Mouse (Mus musculus) olfactory bulb, adult 2 months (tissue): ENCODE measurements around the gene Scyl1. TPM values are rescaled to one million over a fixed set of nuclear protein-coding genes. Genes with fewer than 3 reads are reported as not detected.

Experiments used
- H3K27ac ChIP-seq: fragments of 200-500 bp; 2 replicates; pipeline ENCODE4 v1.5.1; 2012; ENCODE audit warnings: low read depth, low read length; ENCODE audit not compliant: insufficient read depth
- H3K4me1 ChIP-seq: fragments of 200-500 bp; 2 replicates; pipeline ENCODE4 v1.6.1; 2012; ENCODE audit warnings: low read length; ENCODE audit not compliant: control insufficient read depth, insufficient read depth
- H3K4me3 ChIP-seq: fragments of 200-500 bp; 2 replicates; pipeline ENCODE4 v1.5.1; 2012; ENCODE audit warnings: mild to moderate bottlenecking, low read depth, low read length, moderate library complexity; ENCODE audit not compliant: insufficient read depth
- CTCF ChIP-seq: fragments of 200-500 bp; IDR thresholded peaks from 2 replicates; pipeline ENCODE4 v1.5.1; 2012; ENCODE audit warnings: low read depth, mild to moderate bottlenecking, low read length, moderate library complexity; ENCODE audit not compliant: insufficient read depth
- POLR2A ChIP-seq: fragments of 200-500 bp; IDR thresholded peaks from 2 replicates; pipeline ENCODE4 v1.6.1; 2012; ENCODE audit warnings: mild to moderate bottlenecking, low read depth, low read length, moderate library complexity; ENCODE audit not compliant: insufficient read depth
- WGBS: fragments of 180-500 bp; shearing (Covaris S2); methylation state at CpG from one replicate; pipeline ENCODE4 v1.1.7; 2018; 5-methylcytosine and 5-hydroxymethylcytosine counted together
- polyA plus RNA-seq: library from polyadenylated mRNA; stranded (reverse); fragments of >200 nt; gene quantifications from 2 replicates; pipeline ENCODE4 v1.2.4, GENCODE M21; 2012; ENCODE audit warnings: low replicate concordance; ENCODE audit not compliant: missing spikeins, insufficient read depth, insufficient read length

Gene Scyl1
- polyA plus RNA-seq, 1 experiment: not detected

DNA sequence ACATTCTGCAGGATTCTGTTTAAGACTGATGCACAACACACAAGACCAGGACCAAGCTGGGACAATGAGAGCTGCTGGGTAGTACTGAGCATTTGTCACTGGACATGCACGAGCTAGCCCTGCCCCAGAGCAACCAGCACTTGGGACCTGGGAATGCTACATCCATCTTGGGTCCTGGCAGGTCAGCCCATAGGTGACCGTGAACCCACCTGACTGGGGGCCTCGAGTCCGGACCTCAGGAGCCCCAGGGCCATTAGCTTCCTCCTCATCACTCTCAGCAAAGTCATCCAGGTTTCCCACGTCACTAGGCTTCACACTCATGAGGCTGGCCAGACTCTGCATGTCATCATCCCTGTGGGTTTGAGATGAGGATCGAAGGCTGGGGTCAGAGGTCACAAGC, 50.0 kb downstream of the Scyl1 start:
- H3K4me1 ChIP-seq: peaks cover 15% of the 10 kb centered on the region
- TF ChIP-seq POLR2A (no peak), CTCF (no peak)
- no peak overlapping the region for H3K27ac ChIP-seq
- 92% methylated on average over 6 of the region's 6 CpGs for WGBS
- H3K4me3 ChIP-seq: no peak overlapping the region

GRCm38 (mm10) chr19:5716955-5717354, 54.3 kb downstream of the Scyl1 start:
- H3K4me1 ChIP-seq: peaks cover 24% of the 10 kb centered on the region
- no peak overlapping the region for H3K27ac ChIP-seq
- H3K4me3 ChIP-seq: no peak overlapping the region
- TF ChIP-seq CTCF: no peak
- no peak for TF ChIP-seq POLR2A
- 47% methylated on average over 10 of the region's 10 CpGs for WGBS

DNA sequence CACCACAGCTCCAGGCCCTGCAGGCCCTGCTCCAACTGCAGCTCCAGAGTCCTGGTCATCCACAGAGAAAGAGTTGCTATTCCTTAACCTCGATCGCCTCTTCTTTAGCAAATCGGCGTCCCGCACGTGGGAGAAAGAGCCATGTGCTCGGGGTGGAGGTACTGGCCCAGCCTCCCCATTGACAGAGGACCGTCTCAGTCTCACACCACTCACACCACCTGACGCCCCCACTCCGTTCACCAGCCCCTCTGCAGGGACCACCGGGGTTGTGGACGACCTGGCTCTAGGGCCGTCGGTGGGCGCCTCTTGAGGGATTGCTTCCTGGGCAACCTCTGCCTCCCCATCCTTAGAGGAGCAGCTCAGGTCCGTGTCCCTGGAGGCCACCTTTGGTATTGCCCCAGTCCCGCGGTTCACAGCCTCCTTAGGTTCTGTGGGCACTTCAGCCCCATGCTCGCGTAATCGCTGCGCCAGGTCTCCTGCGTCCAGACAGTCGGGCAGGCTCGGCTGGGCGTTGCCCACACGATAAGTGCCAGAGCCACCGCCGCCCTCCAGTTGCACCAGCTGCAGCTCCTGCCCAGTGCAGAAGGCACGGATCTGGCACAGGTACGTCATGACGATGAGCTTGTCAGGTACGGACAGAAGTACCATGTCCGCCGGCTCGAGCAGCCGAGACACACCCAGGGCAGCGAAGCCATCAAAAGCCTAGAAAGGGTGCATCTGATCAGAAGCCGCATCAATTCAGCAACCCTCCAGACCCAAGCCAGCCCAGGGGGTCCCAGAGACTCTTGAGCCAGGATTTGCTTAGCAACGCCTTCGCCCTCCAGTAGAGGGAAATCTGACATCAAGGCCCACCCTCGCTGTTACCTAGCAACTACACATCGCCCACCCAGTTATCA, 55.2 kb downstream of the Scyl1 start:
- 26% methylated on average over 43 of the region's 43 CpGs for WGBS
- H3K4me1 ChIP-seq: peaks cover 24% of the 10 kb centered on the region
- H3K4me3 ChIP-seq: peak overlapping the region; percentile 31
- H3K27ac ChIP-seq: no peak overlapping the region
- TF ChIP-seq POLR2A: no peak
- peak; percentile 50; the same call in 1 of the 2 replicates for TF ChIP-seq CTCF

- Histone ChIP-seq H3K27ac (no peak overlapping the region), H3K4me3 (no peak overlapping the region), H3K4me1 (peaks cover 24% of the 10 kb centered on the region)
- no peak for TF ChIP-seq POLR2A
- 16% methylated on average over 2 of the region's 2 CpGs for WGBS
Measured at GRCm38 (mm10) chr19:5713730-5714129, 57.5 kb downstream of the Scyl1 start.

DNA sequence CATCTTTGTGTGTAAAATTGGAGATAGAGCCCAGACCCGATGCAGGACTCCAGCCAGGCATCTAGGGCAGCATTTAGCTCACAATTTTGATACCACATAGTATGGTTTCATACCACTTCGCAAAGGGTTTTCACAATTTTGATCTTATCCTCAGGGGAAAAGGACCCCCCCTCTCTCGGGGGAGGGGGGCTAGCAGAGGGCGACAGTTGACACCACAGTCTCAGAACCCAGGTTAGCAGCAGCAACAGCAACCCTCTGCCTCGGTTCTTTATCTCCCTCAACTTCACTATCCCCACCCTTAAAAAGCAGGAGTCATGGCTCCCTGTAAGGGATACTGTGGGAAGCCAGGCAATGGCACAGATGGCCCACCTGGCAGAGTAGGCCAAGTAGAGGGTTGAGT, 58.0 kb downstream of the Scyl1 start:
- 73% methylated on average over 5 of the region's 5 CpGs for WGBS
- TF ChIP-seq POLR2A (no peak), CTCF (no peak)
- no peak overlapping the region for H3K4me3 ChIP-seq
- no peak overlapping the region for H3K27ac ChIP-seq
- peaks cover 24% of the 10 kb centered on the region for H3K4me1 ChIP-seq

GRCm38 (mm10) chr19:5711907-5712460, 59.2 kb downstream of the Scyl1 start:
- H3K27ac ChIP-seq: no peak overlapping the region
- 92% methylated on average over 14 of the region's 14 CpGs for WGBS
- TF ChIP-seq CTCF: no peak
- no peak for TF ChIP-seq POLR2A

GRCm38 (mm10) chr19:5711218-5711617, 60.0 kb downstream of the Scyl1 start:
- Histone ChIP-seq H3K4me1 (peaks cover 15% of the 10 kb centered on the region), H3K4me3 (no peak overlapping the region), H3K27ac (no peak overlapping the region)
- 11% methylated on average over 3 of the region's 3 CpGs for WGBS
- TF ChIP-seq CTCF (no peak), POLR2A (no peak)

More at GRCm38 (mm10) chr19:5711907-5712460, 59.2 kb downstream of the Scyl1 start:
- no peak overlapping the region for H3K4me3 ChIP-seq
- peaks cover 20% of the 10 kb centered on the region for H3K4me1 ChIP-seq

GRCm38 (mm10) chr19:5710581-5710980, 60.6 kb downstream of the Scyl1 start:
- Histone ChIP-seq H3K27ac (no peak overlapping the region), H3K4me3 (no peak overlapping the region), H3K4me1 (peaks cover 8% of the 10 kb centered on the region)
- TF ChIP-seq CTCF (no peak), POLR2A (no peak)
- WGBS: 80% methylated on average over 8 of the region's 8 CpGs

DNA sequence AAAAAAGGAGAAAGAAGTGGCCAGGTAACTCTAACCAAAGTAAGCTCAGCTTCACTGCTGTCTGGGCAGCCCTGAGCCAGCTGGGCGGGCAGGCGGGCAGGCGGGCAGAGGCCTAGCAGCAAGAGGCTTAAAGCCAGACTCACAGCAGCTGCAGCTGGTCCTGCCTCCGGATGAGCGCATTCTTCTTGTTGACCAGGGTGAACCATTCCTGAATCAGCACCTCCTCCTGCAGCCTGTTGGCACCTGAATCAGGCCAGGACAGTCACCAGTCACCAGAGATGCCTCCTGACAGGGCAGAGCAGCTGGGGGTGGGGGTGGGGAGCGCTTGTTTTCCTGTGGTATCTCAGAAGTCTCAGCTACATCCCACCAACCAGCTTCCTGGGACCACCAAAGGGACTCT, 61.2 kb downstream of the Scyl1 start:
- no peak overlapping the region for H3K4me3 ChIP-seq
- no peak for TF ChIP-seq CTCF
- TF ChIP-seq POLR2A: no peak
- WGBS: 91% methylated on average over 6 of the region's 6 CpGs

More for the DNA sequence above, 61.2 kb downstream of the Scyl1 start:
- Histone ChIP-seq H3K4me1 (peaks cover 7% of the 10 kb centered on the region), H3K27ac (no peak overlapping the region)

Other genes starting within 250 kb of the Scyl1 start
- not detected in 2 replicates for gene Ovol1, start 210.8 kb downstream of the Scyl1 start, polyA plus RNA-seq
- gene Ap5b1, start 203.4 kb downstream of the Scyl1 start, polyA plus RNA-seq: not detected in 2 replicates
- not detected in 2 replicates for gene Rnaseh2c, start 169.5 kb downstream of the Scyl1 start, polyA plus RNA-seq
- gene Kat5, start 161.2 kb downstream of the Scyl1 start, polyA plus RNA-seq: not detected in 2 replicates
- gene Rela, start 133.9 kb downstream of the Scyl1 start, polyA plus RNA-seq: not detected in 2 replicates
- gene Sipa1, start 107.7 kb downstream of the Scyl1 start, polyA plus RNA-seq: not detected in 2 replicates
- not detected in 2 replicates for gene Map3k11, start 82.7 kb downstream of the Scyl1 start, polyA plus RNA-seq
- gene Pcnx3, start 82.5 kb downstream of the Scyl1 start, polyA plus RNA-seq: not detected in 2 replicates
- gene Kcnk7, start 67.1 kb downstream of the Scyl1 start, polyA plus RNA-seq: not detected in 2 replicates
- not detected in 2 replicates for gene Ehbp1l1, start 45.1 kb downstream of the Scyl1 start, polyA plus RNA-seq
- gene Fam89b, start 41.8 kb downstream of the Scyl1 start, polyA plus RNA-seq: not detected in 2 replicates
- gene Ltbp3, start 30.5 kb downstream of the Scyl1 start, polyA plus RNA-seq: not detected in 2 replicates
- gene Frmd8, start 103.9 kb upstream of the Scyl1 start, polyA plus RNA-seq: not detected in 2 replicates
- not detected in 2 replicates for gene Slc25a45, start 106.4 kb upstream of the Scyl1 start, polyA plus RNA-seq
- gene Tigd3, start 122.7 kb upstream of the Scyl1 start, polyA plus RNA-seq: not detected in 2 replicates
- gene Dpf2, start 141.6 kb upstream of the Scyl1 start, polyA plus RNA-seq: not detected in 2 replicates
- not detected in 2 replicates for gene Cdc42ep2, start 153.4 kb upstream of the Scyl1 start, polyA plus RNA-seq
- not detected in 2 replicates for gene Pola2, start 192.8 kb upstream of the Scyl1 start, polyA plus RNA-seq
- gene Slc22a20, start 214.7 kb upstream of the Scyl1 start, polyA plus RNA-seq: not detected in 2 replicates
- not detected in 2 replicates for gene Capn1, start 244.5 kb upstream of the Scyl1 start, polyA plus RNA-seq